16 mouse cellular contexts compared by ENCODE assay signal in the genomic region with DNA sequence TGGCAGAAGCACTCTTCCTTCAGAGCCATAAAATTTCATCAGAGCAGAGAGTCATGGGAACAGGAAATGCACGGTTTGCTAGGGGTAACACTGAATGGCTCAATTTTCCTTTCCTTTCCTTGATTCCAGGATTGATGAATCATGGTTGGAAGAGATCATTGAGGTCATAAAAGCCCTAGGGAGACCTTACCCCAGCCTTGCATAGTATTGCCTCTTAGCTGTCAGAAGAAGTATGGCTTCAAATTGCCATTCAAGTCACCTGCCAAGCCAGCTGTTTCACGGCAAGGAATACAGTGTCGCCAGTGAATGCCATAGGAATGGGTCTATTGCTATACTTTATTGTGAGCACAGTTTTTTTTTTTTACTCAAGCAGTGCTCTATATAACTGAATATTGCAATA.
"Had no signal": no experiment of that assay in that cellular context is flagged by ENCODE, and none has a peak within 500 bp of the region (broad histone marks: within the 10 kb centered on the region; RNA-seq: fewer than 3 reads in every experiment).

No protein-coding gene starts in this region.

- H3K4me1 ChIP-seq: kidney, embryonic 15.5 days; liver, embryonic 13.5 days; midbrain, embryonic 15.5 days; neural tube, embryonic 13.5 days; stomach, embryonic 15.5 days had no signal

- H3K9me3 ChIP-seq: kidney, embryonic 15.5 days; liver, embryonic 13.5 days; midbrain, embryonic 15.5 days; neural tube, embryonic 13.5 days; stomach, embryonic 15.5 days had no signal

- H3K9ac ChIP-seq: kidney, embryonic 15.5 days; liver, embryonic 13.5 days; midbrain, embryonic 15.5 days; neural tube, embryonic 13.5 days; stomach, embryonic 15.5 days had no signal

- H3K4me2 ChIP-seq: kidney, embryonic 15.5 days; liver, embryonic 13.5 days; midbrain, embryonic 11.5 days; midbrain, embryonic 15.5 days; neural tube, embryonic 13.5 days; stomach, embryonic 15.5 days had no signal

- H3K27me3 ChIP-seq: kidney, embryonic 15.5 days; liver, embryonic 13.5 days; midbrain, embryonic 15.5 days; neural tube, embryonic 13.5 days; stomach, embryonic 15.5 days had no signal

- ATAC-seq: midbrain, embryonic 15.5 days had no signal

- H3K36me3 ChIP-seq: kidney, embryonic 15.5 days; liver, embryonic 13.5 days; midbrain, embryonic 15.5 days; neural tube, embryonic 13.5 days; stomach, embryonic 15.5 days had no signal

- DNase-seq: kidney, postnatal 10 days; kidney, postnatal 36 days; layer of hippocampus, postnatal 36 days; liver, embryonic 13.5 days; lung, adult 2 months; lung, postnatal 14 days; lung, postnatal 4 days; retina, postnatal 1 day; right cerebral cortex, postnatal 25 days; thymus, postnatal 36 days had no signal

- H3K27ac ChIP-seq: kidney, embryonic 15.5 days; left cerebral cortex, adult 2 months; liver, embryonic 13.5 days; midbrain, embryonic 15.5 days; neural tube, embryonic 13.5 days; stomach, embryonic 15.5 days had no signal

- H3K4me3 ChIP-seq: kidney, embryonic 15.5 days; left cerebral cortex, adult 2 months; liver, embryonic 13.5 days; midbrain, embryonic 15.5 days; neural tube, embryonic 13.5 days; stomach, embryonic 15.5 days had no signal
